Mouse (Mus musculus) kidney, adult 2 months (tissue): ENCODE results near the gene BC051142. TPM values are rescaled to one million over a fixed set of nuclear protein-coding genes. Genes with fewer than 3 reads are reported as not detected.

Experiments used
- DNase-seq: peaks from one replicate; pipeline ENCODE4 v3.0.0; 2021
- H3K27ac ChIP-seq: fragments of 200-500 bp; 2 replicates; pipeline ENCODE4 v1.5.1; 2012; ENCODE audit warnings: low read depth, low read length, control low read depth, inconsistent platforms; ENCODE audit not compliant: insufficient read depth
- H3K27me3 ChIP-seq: fragments of 200-500 bp; replicated peaks from 2 replicates; pipeline ENCODE4 v1.6.1; 2012; ENCODE audit warnings: mild to moderate bottlenecking, moderate library complexity, low read length, inconsistent platforms; ENCODE audit not compliant: control insufficient read depth, insufficient read depth
- H3K36me3 ChIP-seq: fragments of 200-500 bp; 2 replicates; pipeline ENCODE4 v1.6.1; 2012; ENCODE audit warnings: mild to moderate bottlenecking, moderate library complexity, low read length, inconsistent platforms; ENCODE audit not compliant: control insufficient read depth, insufficient read depth
- H3K4me1 ChIP-seq: fragments of 200-500 bp; 2 replicates; pipeline ENCODE4 v1.6.1; 2011; ENCODE audit warnings: low read length; ENCODE audit not compliant: control insufficient read depth, insufficient read depth
- H3K4me3 ChIP-seq: fragments of 200-500 bp; 2 replicates; pipeline ENCODE4 v1.5.1; 2011; ENCODE audit warnings: mild to moderate bottlenecking, low read depth, low read length, control low read depth; ENCODE audit not compliant: insufficient read depth
- CTCF ChIP-seq: fragments of 200-500 bp; conservative IDR thresholded peaks from 2 replicates; pipeline ENCODE4 v1.5.1; 2011; ENCODE audit warnings: low read depth, mild to moderate bottlenecking, control low read depth, low read length, moderate library complexity, mixed read lengths; ENCODE audit not compliant: insufficient read depth, insufficient read length
- POLR2A ChIP-seq: fragments of 200-500 bp; IDR thresholded peaks from one replicate; pipeline ENCODE4 v1.6.1; 2011; ENCODE audit warnings: low read depth, low read length, control low read depth
- WGBS: fragments of 180-500 bp; shearing (Covaris S2); methylation state at CpG from one replicate; pipeline ENCODE4 v1.1.7; 2018; 5-methylcytosine and 5-hydroxymethylcytosine counted together
- polyA plus RNA-seq: library from polyadenylated mRNA; depleted of rRNA; stranded (reverse); fragments of >200 nt; gene quantifications from 2 replicates; pipeline ENCODE4 v1.2.3, GENCODE M21; 2012

The BC051142 gene
- polyA plus RNA-seq, 1 experiment: 0.22 TPM

GRCm38 (mm10) chr17:34383212-34383611 is 15.4 kb upstream of the BC051142 start:
- H3K27ac ChIP-seq: no peak overlapping the region
- TF ChIP-seq POLR2A (no peak), CTCF (0 out of 2 replicates have a peak, but pooled peaks have one; percentile 14)
- 76% methylated on average over 7 of the region's 7 CpGs for WGBS
- no peaks in the 10 kb centered on the region for H3K27me3 ChIP-seq
- H3K36me3 ChIP-seq: no peaks in the 10 kb centered on the region
- H3K4me3 ChIP-seq: no peak overlapping the region
- no peaks in the 10 kb centered on the region for H3K4me1 ChIP-seq
- DNase-seq: no peak

- no peak for TF ChIP-seq POLR2A
- H3K27me3 ChIP-seq: no peaks in the 10 kb centered on the region
- 58% methylated on average over 3 of the region's 3 CpGs for WGBS
- no peak overlapping the region for H3K27ac ChIP-seq
- no peaks in the 10 kb centered on the region for H3K4me1 ChIP-seq
- no peak for DNase-seq
- no peaks in the 10 kb centered on the region for H3K36me3 ChIP-seq
- H3K4me3 ChIP-seq: no peak overlapping the region
Observed at GRCm38 (mm10) chr17:34384699-34385098, 13.9 kb upstream of the BC051142 start.

GRCm38 (mm10) chr17:34386656-34387055 is 12.0 kb upstream of the BC051142 start:
- 69% methylated on average over 2 of the region's 2 CpGs for WGBS
- Histone ChIP-seq H3K36me3 (no peaks in the 10 kb centered on the region), H3K27ac (no peak overlapping the region), H3K4me3 (no peak overlapping the region), H3K4me1 (no peaks in the 10 kb centered on the region), H3K27me3 (no peaks in the 10 kb centered on the region)
- no peak for DNase-seq
- TF ChIP-seq CTCF (no peak), POLR2A (no peak)

- Histone ChIP-seq H3K4me1 (no peaks in the 10 kb centered on the region), H3K36me3 (no peaks in the 10 kb centered on the region), H3K4me3 (no peak overlapping the region), H3K27ac (no peak overlapping the region), H3K27me3 (no peaks in the 10 kb centered on the region)
- WGBS: 35% methylated on average over 4 of the region's 4 CpGs
- TF ChIP-seq POLR2A (no peak), CTCF (peak; percentile 81)
- DNase-seq: peak; percentile 61
Observed at GRCm38 (mm10) chr17:34388513-34388912, 10.1 kb upstream of the BC051142 start.

GRCm38 (mm10) chr17:34391507-34391906 is 7.1 kb upstream of the BC051142 start:
- TF ChIP-seq POLR2A (no peak), CTCF (no peak)
- Histone ChIP-seq H3K27ac (no peak overlapping the region), H3K4me3 (no peak overlapping the region), H3K4me1 (no peaks in the 10 kb centered on the region), H3K36me3 (no peaks in the 10 kb centered on the region), H3K27me3 (no peaks in the 10 kb centered on the region)
- WGBS: 62% methylated on average over 7 of the region's 7 CpGs
- peak; percentile 3 for DNase-seq

GRCm38 (mm10) chr17:34392321-34392720 is 6.3 kb upstream of the BC051142 start:
- peak; percentile 76 for DNase-seq
- no peak overlapping the region for H3K4me3 ChIP-seq
- no peaks in the 10 kb centered on the region for H3K27me3 ChIP-seq
- TF ChIP-seq POLR2A (no peak), CTCF (no peak)
- no peak overlapping the region for H3K27ac ChIP-seq
- H3K36me3 ChIP-seq: no peaks in the 10 kb centered on the region
- no peaks in the 10 kb centered on the region for H3K4me1 ChIP-seq
- 2% methylated on average over 24 of the region's 24 CpGs for WGBS

- Histone ChIP-seq H3K27ac (no peak overlapping the region), H3K36me3 (no peaks in the 10 kb centered on the region), H3K4me3 (no peak overlapping the region), H3K4me1 (no peaks in the 10 kb centered on the region), H3K27me3 (no peaks in the 10 kb centered on the region)
- WGBS: 71% methylated on average over 5 of the region's 5 CpGs
- peak; percentile 4 for DNase-seq
- no peak; the same call in 1 of the 2 replicates for TF ChIP-seq CTCF
- TF ChIP-seq POLR2A: no peak
Observed at GRCm38 (mm10) chr17:34397357-34397756, 1.3 kb upstream of the BC051142 start.
